Mouse (Mus musculus) limb, embryonic 11.5 days (tissue): ENCODE measurements around the gene Efl1. TPM values are rescaled to one million over a fixed set of nuclear protein-coding genes. Genes with fewer than 3 reads are reported as not detected.
A peak's percentile ranks its signal among the peaks of the same experiment; 100 is the strongest.

Experiments
- ATAC-seq: fragments of 200-750 bp; cut with Nextera tagmentation; 2 replicates; pipeline ENCODE4 v1.8.0; 2017; ENCODE audit warnings: low read depth; ENCODE audit not compliant: insufficient number of reproducible peaks, low FRiP score, low TSS enrichment
- DNase-seq: peaks from one replicate; pipeline ENCODE4 v3.0.0-alpha.2; 2015; ENCODE audit warnings: low spot score
- H3K27ac ChIP-seq: fragments of 300-500 bp; sonication (generic); replicated peaks from 2 replicates; pipeline ENCODE4 v1.5.1; 2014; ENCODE audit warnings: low read depth, mild to moderate bottlenecking, low read length
- H3K27me3 ChIP-seq: fragments of 300-500 bp; sonication (generic); 2 replicates; pipeline ENCODE4 v1.6.1; 2014; ENCODE audit warnings: mild to moderate bottlenecking, low read length, mixed read lengths; ENCODE audit not compliant: control insufficient read depth, insufficient read depth
- H3K36me3 ChIP-seq: fragments of 300-500 bp; sonication (generic); 2 replicates; pipeline ENCODE4 v1.6.1; 2014; ENCODE audit warnings: mild to moderate bottlenecking, low read length, moderate library complexity, mixed read lengths; ENCODE audit not compliant: control insufficient read depth, insufficient read depth
- H3K4me1 ChIP-seq: fragments of 300-500 bp; sonication (generic); 2 replicates; pipeline ENCODE4 v1.6.1; 2014; ENCODE audit warnings: low read length, mixed read lengths; ENCODE audit not compliant: control insufficient read depth, insufficient read depth
- H3K4me2 ChIP-seq: fragments of 300-500 bp; sonication (generic); 2 replicates; pipeline ENCODE4 v1.6.1; 2014; ENCODE audit warnings: low read depth, mild to moderate bottlenecking, moderate library complexity; ENCODE audit not compliant: severe bottlenecking
- H3K4me3 ChIP-seq: fragments of 300-500 bp; sonication (generic); 2 replicates; pipeline ENCODE4 v1.5.1; 2014; ENCODE audit warnings: low read depth, low read length
- H3K9ac ChIP-seq: fragments of 300-500 bp; sonication (generic); 2 replicates; pipeline ENCODE4 v1.6.1; 2014; ENCODE audit warnings: mild to moderate bottlenecking, low read length
- H3K9me3 ChIP-seq: fragments of 300-500 bp; sonication (generic); 2 replicates; pipeline ENCODE4 v1.6.1; 2016; ENCODE audit warnings: low read length; ENCODE audit not compliant: control insufficient read depth
- WGBS: fragments of 180-500 bp; shearing (Covaris S2); extraction: QIAGEN DNeasy Blood & Tissue Kit; methylation state at CpG from one replicate; pipeline ENCODE4 v1.1.7; 2014; 5-methylcytosine and 5-hydroxymethylcytosine counted together
- polyA plus RNA-seq: library from polyadenylated mRNA; unstranded; fragments of >200 nt; fragmentation: Nextera tagmentation; extraction: Ambion mirVana; gene quantifications from 2 replicates; pipeline ENCODE4 v1.2.1, GENCODE M21; 2014

Gene Efl1
- polyA plus RNA-seq, 1 experiment from 2014 or later = 23.2 TPM

DNA sequence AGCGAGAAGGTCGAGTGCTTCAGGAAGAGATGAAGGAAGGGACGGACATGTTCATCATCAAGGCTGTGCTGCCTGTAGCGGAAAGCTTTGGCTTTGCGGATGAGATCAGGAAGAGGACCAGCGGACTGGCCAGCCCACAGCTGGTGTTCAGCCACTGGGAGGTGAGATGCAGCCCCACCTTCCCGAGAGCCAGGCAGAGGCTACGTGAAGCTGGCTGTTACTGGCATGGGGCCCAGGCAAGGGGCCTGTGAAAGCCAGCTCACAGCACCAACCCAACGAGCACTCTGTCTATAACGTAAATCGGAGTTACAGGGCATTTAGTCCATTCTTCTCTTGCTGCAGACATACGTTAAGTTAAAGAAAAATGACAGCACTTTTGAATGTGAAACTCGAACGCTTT is 124.1 kb downstream of the Efl1 start:
- 55% methylated on average over 14 of the region's 14 CpGs for WGBS
- no peak for ATAC-seq
- no peaks in the 10 kb centered on the region for H3K27me3 ChIP-seq
- no peak overlapping the region for H3K4me3 ChIP-seq
- no peaks in the 10 kb centered on the region for H3K36me3 ChIP-seq
- H3K9ac ChIP-seq = no peak overlapping the region
- peak; percentile 47 for DNase-seq
- H3K4me2 ChIP-seq = no peak overlapping the region
- peaks cover 29% of the 10 kb centered on the region for H3K4me1 ChIP-seq
- H3K27ac ChIP-seq = peak overlapping the region; percentile 38; the same call in 1 of the 2 replicates
- peaks cover 4% of the 10 kb centered on the region; the same call in 1 of the 2 replicates for H3K9me3 ChIP-seq

DNA sequence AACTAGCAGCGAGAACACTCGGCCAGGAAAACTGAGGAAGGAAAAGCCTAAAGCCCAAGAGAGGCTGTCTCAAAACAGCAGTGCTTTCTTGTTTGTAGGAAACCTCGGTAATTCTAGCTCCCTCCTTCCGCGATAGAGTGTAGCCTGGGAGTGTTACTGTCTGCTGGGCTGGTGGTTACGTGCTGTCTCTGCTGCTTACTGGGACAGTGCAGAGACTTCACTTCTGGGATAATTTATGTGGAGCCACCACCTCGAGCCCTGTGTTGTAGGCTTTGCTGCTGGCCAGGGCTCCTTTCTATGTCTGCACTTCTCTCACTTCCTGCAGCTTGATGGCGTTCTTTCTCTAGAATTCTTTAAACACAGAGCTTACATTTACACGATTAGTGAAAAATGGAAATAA is 124.7 kb downstream of the Efl1 start:
- Histone ChIP-seq H3K4me2 (no peak overlapping the region), H3K4me1 (peaks cover 26% of the 10 kb centered on the region), H3K4me3 (no peak overlapping the region), H3K27me3 (no peaks in the 10 kb centered on the region), H3K9ac (0 out of 2 replicates have a peak overlapping the region, but pooled peaks have one; percentile 23), H3K27ac (peak overlapping the region; percentile 38; the same call in 1 of the 2 replicates), H3K9me3 (peaks cover 4% of the 10 kb centered on the region; the same call in 1 of the 2 replicates), H3K36me3 (no peaks in the 10 kb centered on the region)
- ATAC-seq = no peak
- DNase-seq = no peak
- 30% methylated on average over 9 of the region's 9 CpGs for whole genome bisulfite sequencing

DNA sequence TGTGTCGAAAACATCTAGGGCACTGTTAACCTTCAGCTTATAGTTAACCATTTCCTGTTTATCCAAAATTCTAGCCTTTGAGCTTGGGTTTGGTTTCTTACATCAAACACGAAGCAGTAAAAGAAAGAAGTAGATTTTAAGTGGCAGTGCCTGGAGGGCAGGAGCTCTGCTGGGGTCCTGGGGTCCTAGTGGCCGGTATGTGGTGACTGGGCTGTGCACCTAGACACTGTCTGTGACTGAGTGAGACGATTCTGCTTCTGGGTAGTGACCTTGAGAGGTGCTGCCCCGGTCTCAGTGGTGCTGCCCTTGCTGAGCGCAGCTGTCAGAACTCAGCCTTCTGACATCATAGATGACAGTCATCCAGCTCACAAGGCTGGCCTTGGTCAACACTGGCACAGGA is 125.5 kb downstream of the Efl1 start:
- no peak overlapping the region for H3K4me3 ChIP-seq
- no peak overlapping the region for H3K27ac ChIP-seq
- DNase-seq (no peak), ATAC-seq (no peak)
- peaks cover 20% of the 10 kb centered on the region for H3K4me1 ChIP-seq
- 55% methylated on average over 6 of the region's 6 CpGs for WGBS
- H3K9me3 ChIP-seq = peaks cover 4% of the 10 kb centered on the region; the same call in 1 of the 2 replicates
- H3K9ac ChIP-seq = no peak overlapping the region
- no peaks in the 10 kb centered on the region for H3K27me3 ChIP-seq
- no peak overlapping the region for H3K4me2 ChIP-seq
- no peaks in the 10 kb centered on the region for H3K36me3 ChIP-seq

DNA sequence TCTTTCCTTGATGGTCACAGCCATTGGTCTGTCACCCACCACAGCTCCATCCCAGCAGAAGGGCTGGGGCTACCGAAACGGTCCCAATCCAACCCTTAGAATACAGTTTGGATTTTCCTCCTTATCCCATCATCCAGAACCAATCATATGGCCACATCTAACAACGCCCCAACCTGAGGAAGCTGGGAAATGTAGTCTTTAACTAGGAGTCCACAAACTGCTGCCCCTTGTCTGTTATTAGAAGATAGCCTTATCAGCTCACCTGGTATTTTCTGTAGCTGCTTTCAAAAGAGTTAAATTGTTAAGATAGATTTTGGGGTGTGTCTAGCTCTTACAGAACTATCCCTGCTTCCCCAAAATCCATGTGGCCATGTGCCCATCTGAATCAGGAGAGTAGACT is 126.7 kb downstream of the Efl1 start:
- Histone ChIP-seq H3K36me3 (no peaks in the 10 kb centered on the region), H3K27me3 (no peaks in the 10 kb centered on the region), H3K9ac (no peak overlapping the region), H3K4me1 (peaks cover 15% of the 10 kb centered on the region), H3K27ac (no peak overlapping the region), H3K4me2 (no peak overlapping the region), H3K4me3 (no peak overlapping the region), H3K9me3 (peaks cover 4% of the 10 kb centered on the region; the same call in 1 of the 2 replicates)
- DNase-seq (no peak), ATAC-seq (no peak)
- WGBS = 85% methylated on average over 3 of the region's 3 CpGs

DNA sequence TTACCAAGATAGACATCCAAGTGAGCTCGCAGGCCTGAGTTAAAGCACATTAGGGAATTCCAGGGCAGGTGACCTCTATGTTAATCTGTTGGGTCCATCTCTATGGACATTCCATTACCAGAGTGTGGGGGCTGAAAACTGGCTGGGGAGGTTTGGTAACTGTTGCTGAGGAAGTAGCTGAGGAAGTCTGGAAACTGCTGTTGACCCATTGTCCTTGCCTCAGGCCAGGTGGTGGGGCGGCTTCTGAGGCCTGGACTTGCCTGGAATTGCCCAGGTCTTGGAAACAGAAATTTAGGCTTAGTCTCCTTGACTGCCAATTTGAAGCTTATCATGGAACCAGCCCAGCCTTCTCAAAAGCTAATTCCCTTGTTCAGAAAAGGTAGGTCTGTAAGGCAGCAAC is 134.7 kb downstream of the Efl1 start:
- Histone ChIP-seq H3K9me3 (no peaks in the 10 kb centered on the region), H3K27ac (no peak overlapping the region), H3K27me3 (no peaks in the 10 kb centered on the region), H3K36me3 (no peaks in the 10 kb centered on the region), H3K4me1 (no peaks in the 10 kb centered on the region), H3K4me3 (no peak overlapping the region), H3K4me2 (no peak overlapping the region), H3K9ac (no peak overlapping the region)
- 80% methylated on average over 2 of the region's 2 CpGs for WGBS
- ATAC-seq (no peak), DNase-seq (no peak)

DNA sequence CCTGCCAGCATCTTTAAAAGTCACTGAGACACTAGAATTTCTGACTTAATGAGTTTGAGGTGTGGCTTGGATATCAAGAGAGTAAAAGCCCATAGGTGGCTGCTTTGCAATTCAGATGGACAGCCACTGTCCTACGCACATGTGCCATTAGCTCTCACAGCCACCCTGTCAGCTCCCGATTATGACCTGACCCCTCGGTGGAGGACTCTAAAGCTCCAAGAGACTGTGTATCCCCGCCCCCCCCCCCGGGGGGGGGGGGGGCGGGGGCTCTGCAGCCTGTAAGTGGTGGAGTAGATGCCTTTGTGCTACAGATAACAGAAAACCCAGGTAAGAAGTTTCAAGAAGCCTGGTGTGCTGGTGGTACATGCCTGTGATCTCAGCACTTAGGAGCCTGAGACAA is 135.3 kb downstream of the Efl1 start:
- Histone ChIP-seq H3K27ac (no peak overlapping the region), H3K4me1 (no peaks in the 10 kb centered on the region), H3K9ac (no peak overlapping the region), H3K4me3 (no peak overlapping the region), H3K9me3 (no peaks in the 10 kb centered on the region), H3K27me3 (no peaks in the 10 kb centered on the region), H3K4me2 (no peak overlapping the region), H3K36me3 (no peaks in the 10 kb centered on the region)
- DNase-seq (no peak), ATAC-seq (no peak)
- 26% methylated on average over 6 of the region's 6 CpGs for WGBS

DNA sequence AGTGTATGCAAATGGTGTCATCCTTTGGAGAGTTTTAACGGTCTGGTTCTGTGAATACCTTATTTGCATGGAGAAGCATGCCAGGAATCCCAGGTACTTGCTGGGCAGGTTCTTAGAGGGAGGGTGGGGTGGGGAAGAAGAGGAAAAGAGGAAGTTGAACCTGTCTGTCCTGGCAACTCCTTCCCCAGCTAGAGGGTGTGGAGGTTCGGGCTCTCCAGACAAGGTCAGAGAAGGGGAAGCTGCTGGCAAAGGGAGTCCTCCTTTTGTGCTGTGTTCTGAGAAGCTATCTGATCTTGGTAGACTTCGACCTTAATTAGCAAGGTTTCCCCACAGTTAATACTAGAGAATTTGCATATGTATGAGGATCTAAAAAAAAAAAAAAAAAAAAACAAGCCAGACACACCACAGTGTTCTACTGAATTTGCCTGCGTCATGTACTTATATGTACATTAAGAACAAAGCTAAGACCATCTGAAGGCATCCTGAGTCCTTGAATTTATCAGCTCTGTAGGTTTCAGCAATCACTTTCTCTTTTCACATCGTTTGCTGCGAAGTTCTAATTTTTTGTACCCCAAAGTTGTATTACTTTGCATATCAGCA is 137.0 kb downstream of the Efl1 start:
- ATAC-seq (no peak), DNase-seq (no peak)
- Histone ChIP-seq H3K4me3 (no peak overlapping the region), H3K27ac (no peak overlapping the region), H3K4me1 (no peaks in the 10 kb centered on the region), H3K9me3 (no peaks in the 10 kb centered on the region), H3K4me2 (no peak overlapping the region), H3K9ac (no peak overlapping the region), H3K36me3 (no peaks in the 10 kb centered on the region), H3K27me3 (no peaks in the 10 kb centered on the region)
- 71% methylated on average over 6 of the region's 6 CpGs for WGBS

DNA sequence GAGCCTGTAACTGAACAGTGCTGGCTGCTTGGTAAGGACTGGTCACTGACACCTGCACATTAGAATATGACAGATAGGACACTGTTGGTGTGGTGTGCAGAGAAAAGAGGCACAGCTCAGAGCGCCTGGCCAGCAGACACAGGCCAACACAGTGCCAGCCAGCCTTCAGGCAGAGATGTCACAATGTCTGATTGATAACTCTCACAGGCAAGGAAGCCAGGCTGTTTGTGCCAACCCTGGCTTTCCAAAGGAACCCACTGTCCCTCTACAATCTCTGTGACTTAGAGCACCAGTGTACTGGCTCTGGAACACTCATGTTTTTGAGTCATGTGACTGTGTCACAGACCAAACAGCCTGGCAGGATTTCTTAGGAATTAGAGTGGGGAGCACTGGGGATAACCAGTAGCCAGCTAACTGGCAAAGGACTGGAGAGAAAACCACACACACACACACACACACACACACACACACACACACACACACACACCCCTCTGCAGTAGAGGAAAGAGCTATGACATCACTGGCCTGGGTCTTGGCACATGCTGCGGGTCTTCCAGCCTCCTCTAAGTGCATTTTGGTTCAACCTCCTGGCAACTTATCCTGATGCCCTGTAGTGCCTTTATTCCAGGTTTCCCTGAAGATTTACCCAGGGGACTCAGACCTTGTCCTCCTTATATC is 137.7 kb downstream of the Efl1 start:
- H3K27ac ChIP-seq = no peak overlapping the region
- 78% methylated on average over 2 of the region's 2 CpGs for WGBS

More for the DNA sequence above, 137.7 kb downstream of the Efl1 start:
- no peak overlapping the region for H3K9ac ChIP-seq
- no peak overlapping the region for H3K4me2 ChIP-seq
- H3K27me3 ChIP-seq = no peaks in the 10 kb centered on the region
- no peak overlapping the region for H3K4me3 ChIP-seq
- no peak for DNase-seq
- no peak for ATAC-seq
- no peaks in the 10 kb centered on the region for H3K36me3 ChIP-seq
- H3K9me3 ChIP-seq = no peaks in the 10 kb centered on the region
- H3K4me1 ChIP-seq = no peaks in the 10 kb centered on the region
